Mouse (Mus musculus) limb, embryonic 11.5 days (tissue): ENCODE data around the gene Epb41l1. TPM values are rescaled to one million over a fixed set of nuclear protein-coding genes. Genes with fewer than 3 reads are reported as not detected.

Experiments
- microRNA-seq: library from miRNA; unstranded; fragments of <30 nt; microRNA quantifications from one replicate; pipeline ENCODE4, GENCODE M21; 2016
- polyA plus RNA-seq: library from polyadenylated mRNA; unstranded; fragments of >200 nt; fragmentation: Nextera tagmentation; extraction: Ambion mirVana; gene quantifications from 2 replicates; pipeline ENCODE4 v1.2.1, GENCODE M21; 2014

Gene Epb41l1
- polyA plus RNA-seq, 1 experiment from 2014 or later, result 2.1 TPM

Small RNA genes within 50 kb of the gene (microRNA-seq; reads per million reads assigned to microRNA genes)
- gene Gm22758, result not detected

Other genes with a start within 250 kb of the Epb41l1 start
- 723 and 726 TPM in 2 replicates for gene Rbm39, start 240.7 kb upstream of the Epb41l1 start, polyA plus RNA-seq
- gene Phf20, start 224.4 kb upstream of the Epb41l1 start, polyA plus RNA-seq, result 81.0 and 89.2 TPM in 2 replicates
- 2.7 and 3.1 TPM in 2 replicates for gene Cnbd2, start 108.6 kb upstream of the Epb41l1 start, polyA plus RNA-seq
- gene Scand1, start 108.2 kb upstream of the Epb41l1 start, polyA plus RNA-seq, result 70.1 and 72.0 TPM in 2 replicates
- gene Aar2, start 126.7 kb downstream of the Epb41l1 start, polyA plus RNA-seq, result 49.4 and 51.2 TPM in 2 replicates
- 119 and 121 TPM in 2 replicates for gene Dlgap4, start 192.8 kb downstream of the Epb41l1 start, polyA plus RNA-seq